Mouse (Mus musculus) telencephalon, adult 2 months (tissue): ENCODE measurements around the gene Ankrd39.
A peak's percentile ranks its signal among the peaks of the same experiment; 100 is the strongest.

ENCODE experiments used
- DNase-seq: peaks from one replicate; pipeline ENCODE4 v3.0.0-alpha.2; 2011; ENCODE audit warnings: low read depth, low spot score

Gene Ankrd39

DNA sequence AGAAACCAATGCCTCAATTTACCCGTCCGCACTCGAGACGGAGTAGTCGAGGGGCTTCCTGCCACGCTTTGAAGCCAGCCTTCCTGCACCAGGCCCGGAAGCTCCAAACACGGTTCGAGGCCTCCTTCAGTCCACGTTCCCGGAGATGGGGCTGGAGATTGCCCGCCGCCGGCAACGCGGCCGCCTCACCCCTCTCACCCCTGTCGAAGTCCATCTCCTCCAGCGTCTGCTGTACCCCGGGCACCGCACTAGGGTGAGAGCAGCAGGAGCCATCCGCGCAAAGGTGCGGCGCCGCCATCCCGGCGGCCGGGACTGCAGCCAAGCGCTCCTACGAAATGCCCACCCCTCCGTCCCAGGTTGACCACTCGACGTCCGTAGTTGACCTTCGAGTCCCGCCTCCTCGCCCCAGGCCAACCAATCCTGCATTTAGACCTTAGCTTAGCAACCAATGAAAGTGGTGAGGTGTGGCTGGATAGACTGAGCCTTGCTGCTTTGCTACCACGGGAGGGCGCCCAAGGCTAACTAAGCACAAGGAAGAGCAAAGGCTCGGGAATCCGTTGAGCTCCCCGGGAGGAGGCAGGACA is at the start of gene Ankrd39:
Ankrd39 (minus strand) TSS at position 558 of the 584 bp plus-strand sequence.
- peak; percentile 99 for DNase-seq

DNA sequence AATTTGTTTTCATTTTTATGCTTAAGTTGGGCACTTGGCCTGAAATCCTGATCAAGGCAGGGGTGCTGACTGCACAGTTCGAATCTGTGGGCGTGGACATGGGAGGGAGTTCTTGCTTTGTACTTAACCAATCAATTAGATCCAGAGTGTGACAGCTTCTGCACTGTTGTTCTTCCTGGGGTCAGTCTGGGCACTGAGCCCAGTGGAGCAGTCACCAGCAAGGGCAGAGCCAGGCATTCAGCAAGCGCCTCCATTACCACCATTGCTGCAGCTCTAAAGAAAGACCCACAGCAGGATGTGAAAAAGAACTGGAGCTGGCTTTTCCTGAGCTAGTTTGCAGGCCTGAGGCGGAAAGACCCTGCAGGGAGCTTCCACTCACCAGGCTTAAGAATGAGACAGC is 48.9 kb upstream of the Ankrd39 start:
- no peak for DNase-seq

DNA sequence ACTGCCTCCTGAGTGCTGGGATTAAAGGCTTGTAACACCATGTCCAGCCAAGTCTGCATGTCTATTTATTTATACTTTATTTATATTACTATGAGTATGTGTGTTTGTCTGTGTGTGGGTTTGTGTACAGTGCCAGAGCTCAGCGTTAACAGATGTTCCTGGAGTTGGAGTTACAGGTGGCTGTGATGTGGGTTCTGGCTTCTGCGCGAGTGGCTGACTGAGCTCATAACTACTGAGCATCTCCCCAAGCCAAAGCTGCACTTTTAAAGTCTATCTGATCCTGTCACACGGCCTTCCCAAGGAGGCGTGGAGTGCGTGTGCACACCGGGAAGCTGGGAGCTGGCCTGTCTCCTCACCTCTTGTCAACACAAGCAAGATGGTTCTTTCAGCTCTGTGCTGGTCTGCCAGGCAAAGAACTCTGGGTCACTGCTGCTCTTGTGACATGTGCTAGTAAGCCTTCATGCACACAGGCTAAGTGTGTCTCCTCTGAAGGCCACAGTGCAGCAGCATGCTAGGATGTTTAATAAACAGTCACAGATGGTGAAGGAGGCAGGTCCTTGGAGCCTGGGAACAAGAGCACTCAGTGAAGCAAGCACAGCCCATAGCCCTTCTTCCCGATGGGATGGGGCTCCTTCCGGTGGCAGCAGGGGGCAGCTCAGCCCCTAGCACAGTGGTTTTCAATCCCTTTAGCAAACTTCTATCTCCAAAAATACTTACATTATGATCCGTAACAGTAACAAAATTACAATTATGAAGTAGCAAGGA is 48.1 kb upstream of the Ankrd39 start:
- DNase-seq = no peak

DNA sequence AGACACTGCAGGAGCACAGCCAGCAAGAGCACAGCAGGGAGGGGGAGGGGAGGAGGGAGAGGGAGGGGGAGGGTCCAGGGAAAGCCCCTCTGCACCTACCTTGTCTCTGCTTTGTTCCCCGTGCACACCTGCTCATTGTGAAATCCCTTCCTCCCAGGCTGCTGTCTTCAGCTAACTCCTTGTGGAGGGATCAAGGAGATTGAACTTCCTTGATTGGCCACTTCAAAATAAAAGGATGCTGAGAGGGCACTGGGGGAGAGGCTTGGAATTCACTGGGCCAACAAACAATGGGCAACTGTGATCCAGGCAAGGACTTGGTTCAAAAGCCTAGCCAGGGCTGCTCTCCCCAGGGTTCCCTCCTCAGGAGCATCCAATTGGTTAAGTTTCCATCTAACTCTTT is 45.9 kb upstream of the Ankrd39 start:
- no peak for DNase-seq

DNA sequence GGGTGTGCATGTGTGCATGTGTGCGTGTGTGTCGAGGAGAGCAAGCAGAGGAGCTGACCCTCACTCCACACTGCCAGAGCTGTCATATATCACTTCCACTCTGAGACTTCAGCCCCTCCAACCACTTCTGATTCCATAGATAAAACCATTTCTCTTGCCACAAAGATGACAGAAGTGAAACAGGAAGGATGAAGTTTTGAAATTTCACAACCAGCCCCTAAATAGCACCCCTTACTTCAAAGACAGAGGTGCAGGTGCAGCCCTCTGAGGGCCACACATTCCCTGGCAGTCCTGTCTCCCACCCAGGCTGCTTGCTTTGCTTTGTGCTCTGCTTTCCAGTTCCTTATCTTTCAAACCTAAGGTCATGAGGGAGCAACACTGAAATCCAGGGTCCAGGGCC is 44.2 kb upstream of the Ankrd39 start:
- no peak for DNase-seq

DNA sequence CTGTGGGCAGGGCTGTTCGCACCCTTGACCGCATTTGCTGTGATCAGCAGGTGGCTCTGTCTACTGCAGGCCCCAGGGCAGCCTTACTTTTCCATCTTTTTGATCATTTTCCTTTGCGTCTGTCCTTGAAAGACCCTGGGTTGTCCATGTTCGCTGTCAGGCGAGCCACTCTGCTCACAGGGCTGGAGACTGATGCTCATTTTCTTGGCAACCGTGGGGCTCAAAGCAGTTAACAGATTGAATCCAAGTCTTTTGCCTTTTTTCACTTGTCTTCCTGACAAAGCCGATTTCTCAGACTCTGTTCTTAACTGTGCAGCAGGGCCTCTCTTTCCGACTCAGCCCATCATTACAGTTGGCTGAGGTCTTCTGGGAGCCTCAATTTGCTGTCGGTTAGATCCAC is 43.4 kb upstream of the Ankrd39 start:
- DNase-seq = no peak

DNA sequence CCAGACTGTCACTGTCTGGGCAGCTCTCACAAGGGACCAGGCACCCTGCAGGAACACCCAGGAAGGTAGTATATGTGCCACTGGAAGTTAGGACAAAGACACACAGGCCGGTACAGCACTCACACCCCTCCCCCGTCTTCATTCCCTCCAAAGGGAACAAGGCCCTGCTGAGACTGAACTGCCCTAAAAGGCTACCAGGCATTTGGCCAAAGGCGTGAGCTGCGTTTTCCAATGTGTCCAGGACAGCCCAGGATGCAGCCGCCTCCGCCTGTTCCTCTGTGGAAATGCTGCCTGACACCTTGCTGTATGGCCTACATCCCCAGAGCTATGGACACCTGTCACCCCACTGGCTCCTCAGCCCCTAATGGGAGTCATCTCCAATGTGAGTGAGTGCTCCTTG is 42.2 kb upstream of the Ankrd39 start:
- DNase-seq = no peak

DNA sequence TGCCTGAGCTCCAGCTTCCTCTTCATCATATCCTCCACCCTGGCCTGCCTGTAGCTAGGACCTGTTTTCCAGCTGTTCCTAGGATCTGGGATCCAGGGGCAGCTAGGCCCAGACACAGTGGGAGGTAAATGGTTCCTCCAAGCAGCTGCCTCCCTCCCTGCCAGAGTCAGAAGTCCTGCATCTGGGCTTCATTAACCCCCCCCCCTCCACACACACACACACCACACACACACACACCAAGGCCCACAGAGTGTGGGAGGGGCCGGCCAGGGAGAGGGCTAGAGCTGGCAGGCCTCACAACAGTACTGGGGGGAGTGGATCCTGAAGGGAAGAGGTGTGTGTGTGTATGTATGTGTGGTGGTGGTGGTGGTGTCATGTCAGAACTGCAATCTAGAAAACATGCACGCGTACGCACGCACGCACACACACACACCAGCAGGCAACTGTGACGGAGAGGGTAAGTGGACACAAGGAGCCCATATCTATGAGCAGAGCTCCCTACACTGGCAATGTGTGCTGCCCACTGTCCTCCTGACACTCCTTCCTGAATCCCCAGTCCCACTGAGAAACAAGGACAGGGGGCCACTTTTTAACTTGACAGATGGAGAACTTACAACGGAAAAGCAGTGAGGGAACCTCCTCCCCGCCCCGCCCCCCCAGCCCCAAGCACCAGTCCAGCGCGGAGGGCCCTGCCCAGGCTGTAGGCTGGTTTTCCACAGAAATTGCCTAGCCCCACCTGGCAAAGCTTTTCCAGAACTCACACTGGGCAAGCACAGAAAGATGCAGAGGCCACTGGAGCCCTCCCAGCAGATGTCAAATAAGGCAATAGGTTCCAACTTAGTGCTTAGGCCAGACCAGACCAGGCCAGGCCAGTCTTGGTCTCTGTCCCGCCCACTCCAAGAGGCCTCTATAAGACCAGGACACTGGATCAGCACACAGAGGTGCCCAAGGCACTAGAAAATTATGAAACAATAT is 41.5 kb upstream of the Ankrd39 start:
- no peak for DNase-seq

DNA sequence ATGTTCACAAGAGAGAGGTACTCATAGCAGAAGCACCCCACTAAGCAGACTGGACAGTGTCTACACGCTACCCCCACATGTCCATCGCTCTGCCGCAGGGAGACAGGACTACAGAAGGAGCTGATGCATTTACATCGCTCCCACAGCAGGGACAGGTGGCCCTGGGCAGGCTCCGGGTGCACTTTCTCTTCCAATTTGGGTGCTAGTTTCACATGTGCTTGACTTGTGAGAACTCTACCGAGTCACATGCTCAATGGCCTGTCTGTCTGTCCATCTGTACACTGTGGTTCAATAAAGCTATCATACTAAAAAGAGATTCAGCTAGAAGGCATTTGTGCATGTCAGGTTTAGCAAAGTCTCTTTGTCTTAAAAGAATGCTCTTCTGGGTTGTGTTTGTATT is 40.6 kb upstream of the Ankrd39 start:
- no peak for DNase-seq

DNA sequence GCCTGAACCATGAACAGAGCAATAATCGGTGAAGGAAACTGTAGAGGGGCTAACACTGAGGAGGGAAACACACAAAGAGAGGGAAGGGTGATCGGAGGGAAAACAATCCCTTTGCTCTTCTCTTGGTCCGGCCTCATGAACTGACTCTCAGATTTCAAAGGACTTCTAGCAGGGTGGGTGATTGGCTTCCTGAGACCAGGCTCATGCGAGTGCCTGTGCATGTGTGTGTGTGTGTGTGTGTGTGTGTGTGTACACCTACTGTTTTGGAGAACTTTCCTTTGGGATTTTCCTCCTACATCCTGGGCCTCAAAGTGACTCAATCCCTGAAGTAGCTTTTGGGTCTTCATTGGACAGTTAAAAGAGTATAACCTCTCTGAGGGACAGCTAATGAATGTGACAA is 39.0 kb upstream of the Ankrd39 start:
- DNase-seq = no peak

DNA sequence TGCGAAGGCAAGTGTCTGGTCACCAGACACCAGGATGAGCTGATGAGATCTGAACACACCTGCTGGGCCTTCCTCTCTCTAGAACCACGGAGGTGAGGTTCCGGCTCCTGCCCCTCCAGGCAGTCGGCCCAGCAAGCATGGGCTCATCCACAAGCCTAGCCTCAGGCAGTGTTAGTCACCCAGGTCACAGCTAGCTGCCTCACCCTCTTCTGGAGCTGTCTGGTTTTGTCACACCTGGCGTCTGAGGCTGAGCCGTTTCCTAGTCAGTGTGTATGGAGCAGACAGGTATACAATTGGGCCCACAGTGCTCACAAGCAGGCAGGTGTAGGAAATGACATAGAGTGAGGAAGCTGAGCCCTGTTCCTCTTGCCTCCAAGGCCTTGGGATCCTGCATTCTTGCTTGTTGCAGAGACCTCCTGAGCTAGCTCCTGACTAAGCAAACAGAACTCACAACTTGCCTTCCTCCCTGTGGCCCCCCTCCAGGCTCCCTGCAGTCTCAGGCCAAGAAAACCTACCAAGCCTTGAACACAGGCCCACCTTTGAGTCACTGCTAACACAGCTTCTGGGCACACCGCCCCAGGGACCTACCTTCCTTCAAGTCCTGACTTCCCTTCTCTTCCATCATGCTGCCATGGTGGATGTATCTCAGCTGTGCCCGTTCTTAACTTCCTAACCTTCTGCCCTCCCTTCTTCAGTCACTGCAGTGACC is 36.3 kb upstream of the Ankrd39 start:
- DNase-seq = no peak

DNA sequence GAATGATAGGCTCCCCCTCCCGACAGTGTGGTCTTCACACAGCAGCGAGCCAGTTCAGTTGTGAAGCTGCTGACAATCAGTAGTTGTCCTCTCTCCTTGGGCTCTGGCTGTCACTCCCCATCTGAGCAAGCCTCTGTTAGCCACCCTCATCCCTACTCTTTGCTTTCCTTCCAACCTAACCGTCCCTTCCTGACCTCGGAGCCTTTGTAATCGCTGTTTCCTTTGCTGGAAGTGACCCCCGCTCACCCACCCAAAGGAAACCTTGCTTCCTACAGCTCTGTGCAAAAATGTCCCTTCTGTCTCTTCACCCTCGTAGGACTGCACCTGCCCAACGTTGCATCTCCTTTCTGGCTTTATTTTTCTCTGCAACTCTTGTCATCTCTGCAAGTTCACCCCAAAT is 35.0 kb upstream of the Ankrd39 start:
- DNase-seq = no peak

DNA sequence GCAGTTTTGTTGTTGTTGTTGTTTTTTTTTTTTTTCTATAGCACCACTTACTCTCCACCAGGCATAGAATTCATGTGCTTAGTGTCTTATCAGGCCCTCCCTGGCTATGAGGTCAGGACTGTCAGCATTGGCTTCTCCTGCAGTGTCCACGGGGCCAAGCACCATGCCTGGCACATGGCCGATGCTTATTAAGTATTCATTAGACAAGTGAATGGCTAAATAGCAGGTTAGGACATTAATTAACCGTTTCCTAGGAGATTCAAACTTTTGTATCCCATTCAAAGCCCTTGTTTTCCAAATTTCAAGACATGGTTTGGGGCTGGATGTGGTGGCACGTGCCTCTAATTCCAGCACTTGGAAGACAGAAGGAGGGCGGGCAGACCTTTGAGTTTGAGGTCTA is 34.0 kb upstream of the Ankrd39 start:
- no peak for DNase-seq

DNA sequence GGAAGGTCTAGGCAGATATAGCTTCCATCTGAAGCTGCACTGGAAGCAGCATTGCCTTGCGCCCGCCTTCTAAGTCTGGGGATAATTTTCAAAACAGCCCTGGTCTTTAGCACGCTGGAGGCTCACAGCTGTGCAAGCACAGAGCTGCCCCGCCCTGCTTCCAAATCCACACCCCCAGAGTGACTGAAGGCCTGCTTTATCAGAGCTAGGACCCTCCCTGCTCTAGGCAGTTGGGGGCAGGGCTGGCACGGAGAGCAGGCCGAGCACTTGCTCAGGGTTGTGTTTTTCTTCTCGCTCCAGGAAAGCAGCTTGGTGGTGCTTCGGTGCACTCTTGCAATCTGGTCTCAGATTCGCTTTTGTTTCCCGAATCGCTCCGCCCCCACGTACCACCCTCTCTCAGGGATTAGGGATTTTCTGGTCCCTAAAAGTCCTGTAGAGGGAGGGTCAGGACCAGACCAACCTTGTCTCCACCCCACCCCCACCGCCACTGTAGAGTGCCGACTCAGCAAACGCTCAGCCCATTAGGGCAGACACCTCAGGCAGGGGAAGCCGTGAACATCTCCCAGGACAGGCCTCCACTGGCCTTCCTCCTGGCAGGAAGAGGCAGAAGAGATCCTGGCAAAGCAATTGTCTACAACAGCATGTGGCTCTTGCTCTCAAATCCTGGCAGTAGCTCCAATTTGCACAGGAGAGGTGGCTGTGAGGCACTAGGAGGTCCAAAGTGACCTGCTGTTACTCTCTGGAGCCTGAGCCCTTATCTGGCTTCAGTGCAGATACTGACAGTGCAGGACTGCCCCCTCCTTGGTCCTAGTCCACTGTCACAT is 33.4 kb upstream of the Ankrd39 start:
- DNase-seq = no peak

DNA sequence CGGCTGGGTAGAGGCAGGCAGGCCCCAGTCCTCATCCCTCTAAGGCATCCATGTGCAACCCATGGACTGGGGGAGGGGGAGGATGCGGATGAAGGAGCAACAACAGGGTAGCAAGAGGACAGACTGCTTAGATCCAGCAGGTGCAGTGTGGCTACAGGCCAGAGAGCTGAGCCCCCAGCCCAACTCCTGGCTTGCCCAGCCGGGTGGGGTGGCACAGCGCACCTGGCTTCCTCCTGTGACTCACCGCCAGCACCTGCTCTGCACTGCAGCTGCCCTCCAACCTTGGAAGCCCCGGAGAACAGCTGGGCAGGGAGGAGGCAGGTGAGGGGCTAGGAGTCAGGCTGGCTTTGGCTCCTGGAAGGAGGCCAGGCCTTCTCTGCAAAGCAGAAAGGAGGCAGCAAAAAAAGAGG is 32.7 kb upstream of the Ankrd39 start:
- no peak for DNase-seq

DNA sequence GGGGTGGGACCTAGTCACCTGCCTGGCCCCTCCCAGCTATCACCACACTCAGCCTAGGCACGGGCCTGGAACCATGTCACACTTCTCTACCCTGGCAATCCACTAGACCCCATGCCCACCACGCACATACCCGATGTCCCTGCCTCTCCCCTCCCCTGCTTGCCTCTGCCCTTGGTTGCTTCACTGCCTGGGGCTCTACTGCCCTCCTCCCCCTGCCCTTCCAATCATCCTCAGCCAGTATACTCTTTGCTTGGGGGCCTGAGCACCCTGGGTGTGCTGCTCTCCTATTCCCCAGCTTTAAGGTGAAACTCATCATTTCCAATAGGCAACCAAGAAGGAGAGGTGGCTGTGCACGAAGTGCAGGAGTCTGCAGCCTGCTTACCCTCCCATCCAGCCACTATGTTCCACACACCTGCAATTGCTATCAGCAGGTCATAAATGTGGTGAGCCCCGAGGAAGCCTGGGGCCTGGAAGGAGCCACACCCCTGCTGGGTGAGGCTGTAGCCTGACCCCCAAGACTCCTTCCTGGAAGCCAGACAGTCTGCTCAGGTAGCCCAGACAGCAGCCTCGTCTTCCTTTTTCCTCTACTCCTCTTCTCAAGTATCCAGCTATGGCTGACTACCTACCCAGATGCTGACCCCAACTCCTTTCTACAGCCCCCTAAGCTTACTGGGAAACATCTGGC is 29.9 kb upstream of the Ankrd39 start:
- DNase-seq = no peak

DNA sequence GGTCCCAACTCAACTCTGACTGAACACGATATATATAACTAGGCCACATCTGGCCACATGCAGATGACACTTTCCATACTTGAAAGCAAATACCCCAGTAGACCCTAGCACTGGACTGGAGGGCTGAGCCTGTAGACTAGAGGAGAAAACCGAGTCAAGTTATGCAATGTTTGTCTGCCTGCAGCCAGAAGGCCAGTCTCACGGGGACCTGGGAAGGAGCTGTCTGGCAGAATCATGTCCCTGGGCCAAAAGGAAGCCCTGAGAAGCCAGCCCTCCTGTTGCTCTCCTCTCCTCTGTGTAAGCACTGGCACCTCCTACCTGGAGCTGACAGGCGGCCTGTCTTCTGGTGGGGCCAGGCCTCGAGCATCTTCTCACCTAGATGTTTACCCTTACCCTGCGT is 28.1 kb upstream of the Ankrd39 start:
- DNase-seq = no peak

DNA sequence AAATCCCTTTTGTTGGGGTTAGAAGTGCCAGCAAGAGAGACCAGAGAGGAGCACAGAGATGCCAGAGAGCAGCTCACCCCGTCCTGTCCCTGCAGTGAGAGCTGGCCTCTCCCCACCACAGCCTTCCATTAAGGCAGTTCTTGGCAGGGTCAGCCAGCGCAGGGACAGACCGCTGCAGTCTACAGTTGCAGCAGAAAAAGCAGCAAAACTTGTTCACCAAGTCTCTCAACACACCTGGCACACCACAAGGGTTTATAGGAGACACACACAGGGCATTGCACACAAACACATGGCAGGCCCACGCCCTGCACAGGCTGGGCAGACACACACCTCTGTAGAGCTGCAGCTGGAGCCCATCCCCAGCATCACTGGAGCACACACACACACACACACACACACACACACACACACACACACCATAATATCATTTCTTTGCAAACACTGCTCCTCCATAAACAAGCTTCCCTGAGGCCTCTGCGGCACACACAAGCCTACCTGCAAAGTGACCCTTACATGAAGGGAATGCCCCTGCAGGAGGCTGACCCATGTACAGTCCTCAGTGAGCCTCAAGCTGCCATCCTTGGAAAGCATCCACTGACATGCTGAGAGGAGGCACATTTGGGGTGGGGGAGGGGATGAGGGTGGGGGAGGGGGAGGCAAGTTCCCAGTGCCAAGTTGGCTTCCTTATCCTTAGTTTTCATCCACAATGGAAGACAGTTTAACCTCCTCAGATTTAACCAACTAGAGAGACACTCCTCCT is 27.1 kb upstream of the Ankrd39 start:
- DNase-seq = no peak

DNA sequence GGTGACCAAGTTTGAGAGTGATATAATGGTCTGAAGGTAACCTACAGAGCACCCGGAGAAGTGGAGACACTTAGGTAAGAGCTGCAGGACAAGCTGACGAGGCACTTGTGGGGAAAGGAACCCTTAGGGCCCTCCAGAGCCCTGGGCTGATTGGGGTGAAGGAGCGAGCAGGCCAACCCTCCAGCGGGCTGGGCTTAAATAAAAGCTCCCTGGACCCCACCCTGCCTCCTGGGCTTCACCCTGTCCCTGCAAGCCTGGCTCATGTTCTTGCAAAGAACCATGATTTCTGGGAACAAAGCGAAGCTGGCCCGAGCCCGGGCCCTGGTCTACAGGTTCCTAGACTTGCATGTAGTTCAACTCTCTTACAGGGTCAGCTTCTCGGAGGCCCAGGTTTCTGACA is 26.3 kb upstream of the Ankrd39 start:
- no peak for DNase-seq

DNA sequence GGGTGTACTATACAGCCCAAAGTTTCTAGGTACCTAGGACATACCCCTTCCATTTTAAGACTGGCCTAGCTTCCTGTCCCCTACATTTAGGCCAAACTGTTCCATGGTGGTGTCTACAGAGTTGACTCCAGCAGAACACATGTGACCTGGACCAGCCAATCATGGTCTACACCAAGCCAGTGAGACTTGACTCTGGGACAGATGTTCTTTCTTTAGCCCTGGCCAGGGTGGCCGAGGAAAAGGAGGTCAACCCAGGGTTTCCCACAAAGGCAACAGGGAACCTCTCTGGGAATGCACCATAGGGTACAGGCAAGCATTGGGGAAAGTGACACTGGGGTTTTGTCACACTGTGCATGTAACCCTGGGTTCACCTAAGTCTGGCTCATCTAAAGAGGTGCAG is 25.5 kb upstream of the Ankrd39 start:
- no peak for DNase-seq
